Mouse (Mus musculus) midbrain, embryonic 12.5 days (tissue): Measurements from ENCODE around the gene Zg16. TPM values are rescaled to one million over a fixed set of nuclear protein-coding genes. Genes with fewer than 3 reads are reported as not detected.
"Not testable (repeated sequence)": the region's sequence is repeated elsewhere in the genome, so short reads cannot be mapped to it uniquely, and the experiment has no call there.

ENCODE experiments used
- ATAC-seq: fragments of 200-750 bp; cut with Nextera tagmentation; 2 replicates; pipeline ENCODE4 v1.8.0; 2017; ENCODE audit warnings: low read depth, moderate TSS enrichment, moderate library complexity; ENCODE audit not compliant: low FRiP score
- H3K27ac ChIP-seq: fragments of 300-500 bp; sonication (generic); replicated peaks from 2 replicates; pipeline ENCODE4 v1.5.1; 2016; ENCODE audit warnings: mild to moderate bottlenecking
- H3K27me3 ChIP-seq: fragments of 300-500 bp; sonication (generic); 2 replicates; pipeline ENCODE4 v1.6.1; 2016; ENCODE audit warnings: mild to moderate bottlenecking
- H3K36me3 ChIP-seq: fragments of 300-500 bp; sonication (generic); 2 replicates; pipeline ENCODE4 v1.6.1; 2016
- H3K4me1 ChIP-seq: fragments of 300-500 bp; sonication (generic); 2 replicates; pipeline ENCODE4 v1.6.1; 2016
- H3K4me2 ChIP-seq: fragments of 300-500 bp; sonication (generic); replicated peaks from 2 replicates; pipeline ENCODE4 v1.6.1; 2016; ENCODE audit warnings: mild to moderate bottlenecking, moderate library complexity
- H3K4me3 ChIP-seq: fragments of 300-500 bp; sonication (generic); 2 replicates; pipeline ENCODE4 v1.5.1; 2016; ENCODE audit warnings: mild to moderate bottlenecking
- H3K9ac ChIP-seq: fragments of 300-500 bp; sonication (generic); replicated peaks from 2 replicates; pipeline ENCODE4 v1.6.1; 2016; ENCODE audit warnings: mild to moderate bottlenecking, moderate library complexity
- H3K9me3 ChIP-seq: fragments of 300-500 bp; sonication (generic); 2 replicates; pipeline ENCODE4 v1.6.1; 2016; ENCODE audit warnings: mild to moderate bottlenecking
- WGBS: fragments of 180-500 bp; shearing (Covaris S2); methylation state at CpG from one replicate; pipeline ENCODE4 v1.1.7; 2016; 5-methylcytosine and 5-hydroxymethylcytosine counted together
- polyA plus RNA-seq: library from polyadenylated mRNA; unstranded; fragments of >200 nt; fragmentation: Nextera tagmentation; extraction: Ambion mirVana; gene quantifications from 2 replicates; pipeline ENCODE4 v1.2.1, GENCODE M21; 2016

The Zg16 gene
- polyA plus RNA-seq, 1 experiment from 2014 or later = not detected

- no peak overlapping the region for H3K27ac ChIP-seq
- H3K4me3 ChIP-seq = no peak overlapping the region
- H3K4me2 ChIP-seq = no peak overlapping the region
- H3K4me1 ChIP-seq = peaks cover 8% of the 10 kb centered on the region; the same call in 1 of the 2 replicates
- ATAC-seq = no peak
- no peaks in the 10 kb centered on the region for H3K9me3 ChIP-seq
- 44% methylated on average over 2 of the region's 2 CpGs for WGBS
- H3K9ac ChIP-seq = no peak overlapping the region
- H3K36me3 ChIP-seq = no peaks in the 10 kb centered on the region
- no peaks in the 10 kb centered on the region for H3K27me3 ChIP-seq
Measured at GRCm38 (mm10) chr7:127101451-127102016, 14.4 kb upstream of the Zg16 start.

GRCm38 (mm10) chr7:127099528-127099927 is 12.4 kb upstream of the Zg16 start:
- no peak overlapping the region for H3K4me3 ChIP-seq
- H3K4me2 ChIP-seq = no peak overlapping the region
- H3K27ac ChIP-seq = no peak overlapping the region
- H3K4me1 ChIP-seq = 0 out of 2 replicates have a peak, but pooled peaks cover 4% of the 10 kb centered on the region
- H3K27me3 ChIP-seq = no peaks in the 10 kb centered on the region
- H3K36me3 ChIP-seq = no peaks in the 10 kb centered on the region
- H3K9me3 ChIP-seq = no peaks in the 10 kb centered on the region
- WGBS = 86% methylated on average over 4 of the region's 4 CpGs
- no peak overlapping the region for H3K9ac ChIP-seq
- no peak for ATAC-seq

- WGBS = 88% methylated on average over 4 of the region's 4 CpGs
- Histone ChIP-seq H3K4me3 (no peak overlapping the region), H3K9ac (no peak overlapping the region), H3K4me1 (no peaks in the 10 kb centered on the region), H3K36me3 (no peaks in the 10 kb centered on the region), H3K27me3 (no peaks in the 10 kb centered on the region), H3K27ac (no peak overlapping the region), H3K4me2 (no peak overlapping the region), H3K9me3 (no peaks in the 10 kb centered on the region)
- no peak for ATAC-seq
Measured at GRCm38 (mm10) chr7:127098950-127099349, 11.8 kb upstream of the Zg16 start.

- no peak for ATAC-seq
- Histone ChIP-seq H3K9ac (no peak overlapping the region), H3K36me3 (no peaks in the 10 kb centered on the region), H3K9me3 (no peaks in the 10 kb centered on the region), H3K4me3 (no peak overlapping the region), H3K4me1 (no peaks in the 10 kb centered on the region), H3K4me2 (no peak overlapping the region), H3K27ac (no peak overlapping the region), H3K27me3 (no peaks in the 10 kb centered on the region)
- 86% methylated on average over 5 of the region's 5 CpGs for WGBS
Measured at GRCm38 (mm10) chr7:127098521-127098920, 11.4 kb upstream of the Zg16 start.

- no peak overlapping the region for H3K4me2 ChIP-seq
- no peak overlapping the region for H3K9ac ChIP-seq
- no peak overlapping the region for H3K4me3 ChIP-seq
- H3K27me3 ChIP-seq = no peaks in the 10 kb centered on the region
- no peaks in the 10 kb centered on the region for H3K9me3 ChIP-seq
- 65% methylated on average over 7 of the region's 7 CpGs for WGBS
- H3K4me1 ChIP-seq = no peaks in the 10 kb centered on the region
- no peaks in the 10 kb centered on the region for H3K36me3 ChIP-seq
- ATAC-seq = no peak
- no peak overlapping the region for H3K27ac ChIP-seq
Measured at GRCm38 (mm10) chr7:127096456-127096855, 9.3 kb upstream of the Zg16 start.

- H3K36me3 ChIP-seq = no peaks in the 10 kb centered on the region
- no peak for ATAC-seq
- H3K9me3 ChIP-seq = no peaks in the 10 kb centered on the region
- H3K9ac ChIP-seq = no peak overlapping the region
- H3K27me3 ChIP-seq = no peaks in the 10 kb centered on the region
- H3K27ac ChIP-seq = no peak overlapping the region
- H3K4me2 ChIP-seq = no peak overlapping the region
- H3K4me1 ChIP-seq = peaks cover 7% of the 10 kb centered on the region
- 84% methylated on average over 3 of the region's 3 CpGs for WGBS
- no peak overlapping the region for H3K4me3 ChIP-seq
Measured at GRCm38 (mm10) chr7:127093914-127094313, 6.8 kb upstream of the Zg16 start.

- H3K4me1 ChIP-seq = peaks cover 10% of the 10 kb centered on the region
- H3K4me2 ChIP-seq = no peak within 1 kb of the TSS
- no peaks in the 10 kb centered on the region for H3K9me3 ChIP-seq
- WGBS = 76% methylated on average over 16 of the region's 16 CpGs
- H3K27ac ChIP-seq = no peak within 1 kb of the TSS
- H3K27me3 ChIP-seq = no peaks in the 10 kb centered on the region
- no peak for ATAC-seq
- H3K9ac ChIP-seq = no peak within 1 kb of the TSS
- no peaks in the 10 kb centered on the region for H3K36me3 ChIP-seq
- H3K4me3 ChIP-seq = no peak within 1 kb of the TSS
Measured at GRCm38 (mm10) chr7:127091114-127091896, 4.2 kb upstream of the Zg16 start, which contains the start of gene AI467606. AI467606 (plus strand) TSS chr7:127091359.

GRCm38 (mm10) chr7:127090154-127091113 is 3.3 kb upstream of the Zg16 start:
- Histone ChIP-seq H3K27ac (no peak overlapping the region), H3K9ac (no peak overlapping the region), H3K4me1 (peaks cover 10% of the 10 kb centered on the region), H3K27me3 (no peaks in the 10 kb centered on the region), H3K9me3 (no peaks in the 10 kb centered on the region), H3K4me3 (no peak overlapping the region), H3K36me3 (no peaks in the 10 kb centered on the region), H3K4me2 (no peak overlapping the region)
- 84% methylated on average over 19 of the region's 20 CpGs for WGBS
- no peak for ATAC-seq

- Histone ChIP-seq H3K27ac (no peak overlapping the region), H3K27me3 (no peaks in the 10 kb centered on the region), H3K4me3 (peak overlapping the region; percentile 18; the same call in 1 of the 2 replicates), H3K9me3 (no peaks in the 10 kb centered on the region), H3K4me1 (peaks cover 10% of the 10 kb centered on the region), H3K9ac (peak overlapping the region; percentile 34; the same call in 1 of the 2 replicates), H3K4me2 (peak overlapping the region; percentile 43), H3K36me3 (no peaks in the 10 kb centered on the region)
- ATAC-seq = no peak
- WGBS = 21% methylated on average over 27 of the region's 27 CpGs
Measured at GRCm38 (mm10) chr7:127088901-127089845, 2.0 kb upstream of the Zg16 start.

GRCm38 (mm10) chr7:127088083-127088482 is 955 bp upstream of the Zg16 start:
- peaks cover 10% of the 10 kb centered on the region for H3K4me1 ChIP-seq
- H3K27me3 ChIP-seq = no peaks in the 10 kb centered on the region
- no peaks in the 10 kb centered on the region for H3K36me3 ChIP-seq
- ATAC-seq = no peak
- no peaks in the 10 kb centered on the region for H3K9me3 ChIP-seq
- H3K9ac ChIP-seq = no peak overlapping the region
- H3K27ac ChIP-seq = no peak overlapping the region
- no peak overlapping the region for H3K4me3 ChIP-seq
- no peak overlapping the region for H3K4me2 ChIP-seq
- 91% methylated on average over 3 of the region's 3 CpGs for WGBS

GRCm38 (mm10) chr7:127085751-127086150 is 1.4 kb downstream of the Zg16 start:
- not testable (repeated sequence) for H3K4me1 ChIP-seq, H3K9ac ChIP-seq, H3K4me2 ChIP-seq, H3K27me3 ChIP-seq, ATAC-seq, H3K9me3 ChIP-seq, H3K4me3 ChIP-seq, H3K27ac ChIP-seq, H3K36me3 ChIP-seq
- WGBS = 81% methylated on average over 6 of the region's 6 CpGs
